Comparison of ENCODE assay signal across 20 mouse cellular contexts in the genomic region with DNA sequence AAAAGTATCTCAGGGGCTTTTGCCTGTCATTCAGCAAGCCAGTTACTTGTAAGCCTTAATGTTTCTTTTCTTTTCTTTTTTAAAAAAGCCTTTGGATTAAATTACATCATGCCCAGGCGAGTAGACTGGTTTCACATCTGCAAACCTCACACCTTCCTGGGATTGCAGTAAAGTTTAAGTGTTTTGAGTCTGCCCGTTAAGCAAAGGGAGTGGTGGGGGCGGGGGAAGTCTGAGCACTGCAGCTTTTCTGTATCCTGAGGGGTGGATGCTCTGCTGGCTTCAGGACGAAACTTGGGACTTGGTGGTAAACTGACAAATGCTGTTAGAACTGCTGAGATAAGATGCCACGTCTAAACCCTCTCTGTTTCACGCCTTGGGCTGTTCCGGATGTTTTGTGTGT. TPM values are rescaled to one million over a fixed set of nuclear protein-coding genes. Genes with fewer than 3 reads are reported as not detected.
A peak's percentile ranks its signal among the peaks of the same experiment; 100 is the strongest.
DNase-seq lines count a peak whose midpoint lies in the region; ATAC-seq and TF ChIP-seq lines count a peak whose summit lies in the region.
"Had no signal": no experiment of that assay in that cellular context is flagged by ENCODE, and none has a peak within 500 bp of the region (broad histone marks: within the 10 kb centered on the region; RNA-seq: fewer than 3 reads in every experiment).

No protein-coding gene starts in this region.

- H3K4me1 ChIP-seq in heart, embryonic 11.5 days (ENCODE audit: control insufficient read depth, insufficient read depth, low read length), result peaks cover 45% of the 10 kb centered on the region
- peaks cover 11% of the 10 kb centered on the region for H3K4me1 ChIP-seq in hindbrain, embryonic 11.5 days (replicated peaks; ENCODE audit: control insufficient read depth, insufficient read depth, low read length)
- peaks cover 4% of the 10 kb centered on the region for H3K4me1 ChIP-seq in hindbrain, embryonic 16.5 days (ENCODE audit: control insufficient read depth, insufficient read depth, low read depth, low read length)
- H3K4me1 ChIP-seq in embryonic facial prominence, embryonic 11.5 days (ENCODE audit: control insufficient read depth, insufficient read depth, low read length), result peaks cover 4% of the 10 kb centered on the region; the same call in 1 of the 2 replicates
- peaks cover 12% of the 10 kb centered on the region; the same call in 1 of the 2 replicates for H3K4me1 ChIP-seq in limb, embryonic 14.5 days (ENCODE audit: control insufficient read depth, insufficient read depth, low read length)
- H3K4me1 ChIP-seq in liver, embryonic 12.5 days, result peaks cover 3% of the 10 kb centered on the region; the same call in 1 of the 2 replicates
- H3K4me1 ChIP-seq: liver, embryonic 13.5 days had no signal

- 15% methylated on average over 7 of the region's 7 CpGs for WGBS in heart, embryonic 11.5 days (ENCODE audit: insufficient replicate concordance)
- 28% methylated on average over 7 of the region's 7 CpGs for WGBS in hindbrain, embryonic 11.5 days
- WGBS in hindbrain, embryonic 16.5 days, result 31% methylated on average over 7 of the region's 7 CpGs
- 25% methylated on average over 7 of the region's 7 CpGs for WGBS in embryonic facial prominence, embryonic 11.5 days
- WGBS in limb, embryonic 14.5 days, result 11% methylated on average over 7 of the region's 7 CpGs
- WGBS in liver, embryonic 12.5 days (ENCODE audit: insufficient replicate concordance), result 29% methylated on average over 7 of the region's 7 CpGs

- no peak overlapping the region for H3K9ac ChIP-seq in heart, embryonic 11.5 days (ENCODE audit: low read depth, low read length)
- H3K9ac ChIP-seq in hindbrain, embryonic 11.5 days (ENCODE audit: low read depth, low read length), result no peak overlapping the region
- H3K9ac ChIP-seq in hindbrain, embryonic 16.5 days (ENCODE audit: low read depth, low read length), result no peak overlapping the region
- no peak overlapping the region for H3K9ac ChIP-seq in embryonic facial prominence, embryonic 11.5 days (replicated peaks; ENCODE audit: low read length)
- H3K9ac ChIP-seq in limb, embryonic 14.5 days (ENCODE audit: low read depth, low read length, severe bottlenecking), result no peak overlapping the region
- H3K9ac ChIP-seq in liver, embryonic 12.5 days, result no peak overlapping the region
- H3K9ac ChIP-seq: liver, embryonic 13.5 days; lung, embryonic 15.5 days; neural tube, embryonic 13.5 days had no signal

- no peak overlapping the region for H3K4me3 ChIP-seq in heart, embryonic 11.5 days (ENCODE audit: low read depth, low read length)
- H3K4me3 ChIP-seq in hindbrain, embryonic 11.5 days (ENCODE audit: low read depth, low read length), result no peak overlapping the region
- no peak overlapping the region for H3K4me3 ChIP-seq in hindbrain, embryonic 16.5 days (ENCODE audit: low read length)
- no peak overlapping the region for H3K4me3 ChIP-seq in embryonic facial prominence, embryonic 11.5 days (ENCODE audit: low read depth, low read length)
- H3K4me3 ChIP-seq in limb, embryonic 14.5 days (replicated peaks; ENCODE audit: low read length), result no peak overlapping the region
- no peak overlapping the region for H3K4me3 ChIP-seq in liver, embryonic 12.5 days
- H3K4me3 ChIP-seq: erythroblast, embryonic 14.5 days; liver, embryonic 13.5 days; lung, embryonic 15.5 days; neural tube, embryonic 13.5 days had no signal

- no peak for TF ChIP-seq POLR2A in limb, embryonic 14.5 days (IDR thresholded peaks at IDR 0.05; ENCODE audit: borderline replicate concordance, extremely low read depth, insufficient read depth, insufficient read length)

- DNase-seq in heart, adult 18-20 months, result no peak
- DNase-seq in hindbrain, embryonic 11.5 days (ENCODE audit: low spot score), result peak; percentile 46
- DNase-seq in embryonic facial prominence, embryonic 11.5 days (ENCODE audit: low spot score), result peak; percentile 42
- peak; percentile 22 for DNase-seq in limb, embryonic 14.5 days (ENCODE audit: low spot score)
- no peak for DNase-seq in thymus, postnatal 4 days
- DNase-seq: B cell, adult 2 months; cerebellum, adult 9-10 months; liver, embryonic 13.5 days; right cerebral cortex, postnatal 25 days had no signal

- H3K36me3 ChIP-seq in heart, embryonic 11.5 days (ENCODE audit: control insufficient read depth, insufficient read depth, low read length), result no peaks in the 10 kb centered on the region
- no peaks in the 10 kb centered on the region for H3K36me3 ChIP-seq in hindbrain, embryonic 11.5 days (ENCODE audit: control insufficient read depth, insufficient read depth, low read length)
- H3K36me3 ChIP-seq in hindbrain, embryonic 16.5 days (ENCODE audit: control insufficient read depth, insufficient read depth, low read length), result no peaks in the 10 kb centered on the region
- H3K36me3 ChIP-seq in embryonic facial prominence, embryonic 11.5 days (replicated peaks; ENCODE audit: control insufficient read depth, insufficient read depth, low read depth, low read length), result no peaks in the 10 kb centered on the region
- no peaks in the 10 kb centered on the region for H3K36me3 ChIP-seq in limb, embryonic 14.5 days (ENCODE audit: control insufficient read depth, insufficient read depth, low read length)
- H3K36me3 ChIP-seq in liver, embryonic 12.5 days, result no peaks in the 10 kb centered on the region
- H3K36me3 ChIP-seq: liver, embryonic 13.5 days; lung, embryonic 15.5 days; neural tube, embryonic 13.5 days had no signal

- no peaks in the 10 kb centered on the region for H3K9me3 ChIP-seq in heart, embryonic 11.5 days (replicated peaks; ENCODE audit: control insufficient read depth, low read length)
- no peaks in the 10 kb centered on the region for H3K9me3 ChIP-seq in hindbrain, embryonic 11.5 days (ENCODE audit: control insufficient read depth, low read length)
- no peaks in the 10 kb centered on the region for H3K9me3 ChIP-seq in hindbrain, embryonic 16.5 days (ENCODE audit: control insufficient read depth, low read length)
- no peaks in the 10 kb centered on the region for H3K9me3 ChIP-seq in embryonic facial prominence, embryonic 11.5 days (replicated peaks; ENCODE audit: control insufficient read depth, low read length)
- no peaks in the 10 kb centered on the region for H3K9me3 ChIP-seq in limb, embryonic 14.5 days (ENCODE audit: control insufficient read depth, low read length)
- no peaks in the 10 kb centered on the region for H3K9me3 ChIP-seq in liver, embryonic 12.5 days (replicated peaks)
- H3K9me3 ChIP-seq: liver, embryonic 13.5 days; lung, embryonic 15.5 days; neural tube, embryonic 13.5 days had no signal

- H3K27me3 ChIP-seq in heart, embryonic 11.5 days (ENCODE audit: control insufficient read depth, insufficient read depth, low read length), result no peaks in the 10 kb centered on the region
- H3K27me3 ChIP-seq in hindbrain, embryonic 11.5 days (ENCODE audit: control insufficient read depth, insufficient read depth, low read length), result no peaks in the 10 kb centered on the region
- H3K27me3 ChIP-seq in hindbrain, embryonic 16.5 days (replicated peaks; ENCODE audit: control insufficient read depth, insufficient read depth, low read length), result no peaks in the 10 kb centered on the region; the same call in 1 of the 2 replicates
- no peaks in the 10 kb centered on the region for H3K27me3 ChIP-seq in embryonic facial prominence, embryonic 11.5 days (ENCODE audit: control insufficient read depth, insufficient read depth, low read length)
- H3K27me3 ChIP-seq in limb, embryonic 14.5 days (ENCODE audit: control insufficient read depth, insufficient read depth, low read length), result no peaks in the 10 kb centered on the region
- 0 out of 2 replicates have a peak, but pooled peaks cover 6% of the 10 kb centered on the region for H3K27me3 ChIP-seq in liver, embryonic 12.5 days (replicated peaks)
- H3K27me3 ChIP-seq: liver, embryonic 13.5 days; neural tube, embryonic 13.5 days had no signal

- H3K27ac ChIP-seq in heart, embryonic 11.5 days (ENCODE audit: low read depth, low read length), result no peak overlapping the region
- H3K27ac ChIP-seq in hindbrain, embryonic 11.5 days (ENCODE audit: low read depth, low read length), result no peak overlapping the region
- no peak overlapping the region for H3K27ac ChIP-seq in hindbrain, embryonic 16.5 days (ENCODE audit: low read depth, low read length)
- H3K27ac ChIP-seq in embryonic facial prominence, embryonic 11.5 days (replicated peaks; ENCODE audit: low read depth, low read length), result no peak overlapping the region
- H3K27ac ChIP-seq in limb, embryonic 14.5 days (replicated peaks; ENCODE audit: low read depth, low read length), result no peak overlapping the region
- no peak overlapping the region for H3K27ac ChIP-seq in liver, embryonic 12.5 days
- H3K27ac ChIP-seq: liver, embryonic 13.5 days; lung, embryonic 15.5 days; neural tube, embryonic 13.5 days; stomach, postnatal 0 days had no signal

- peak overlapping the region; percentile 2; the same call in 1 of the 2 replicates for H3K4me2 ChIP-seq in heart, embryonic 11.5 days
- H3K4me2 ChIP-seq in hindbrain, embryonic 11.5 days (replicated peaks; ENCODE audit: low read depth, low read length), result no peak overlapping the region
- H3K4me2 ChIP-seq in hindbrain, embryonic 16.5 days (ENCODE audit: low read length), result no peak overlapping the region
- no peak overlapping the region for H3K4me2 ChIP-seq in embryonic facial prominence, embryonic 11.5 days (ENCODE audit: low read depth, low read length)
- H3K4me2 ChIP-seq in limb, embryonic 14.5 days (replicated peaks; ENCODE audit: low read depth, low read length, severe bottlenecking), result peak overlapping the region; percentile 21
- H3K4me2 ChIP-seq in liver, embryonic 12.5 days, result no peak overlapping the region
- H3K4me2 ChIP-seq: liver, embryonic 13.5 days; lung, embryonic 15.5 days; neural tube, embryonic 13.5 days had no signal

- no peak for ATAC-seq in heart, embryonic 11.5 days (replicated peaks; ENCODE audit: insufficient number of reproducible peaks, low FRiP score, low TSS enrichment)
- ATAC-seq in hindbrain, embryonic 11.5 days (ENCODE audit: low FRiP score), result no peak
- no peak for ATAC-seq in hindbrain, embryonic 16.5 days
- ATAC-seq in embryonic facial prominence, embryonic 11.5 days (replicated peaks; ENCODE audit: insufficient number of reproducible peaks, low FRiP score, low TSS enrichment, low read depth), result no peak
- ATAC-seq in limb, embryonic 14.5 days (ENCODE audit: low FRiP score, low read depth), result peak; percentile 58; the same call in 1 of the 2 replicates
- ATAC-seq in liver, embryonic 12.5 days, result no peak
- ATAC-seq: forebrain, embryonic 14.5 days; inflammation-experienced regulatory T-cells, adult 6 months; midbrain, embryonic 16.5 days; Patski had no signal

RNA-seq across cellular contexts. Expression of a gene that starts 22.6 kb away (rescaled TPM):
- 25.0 and 36.4 TPM in 2 replicates for polyA plus RNA-seq in heart, embryonic 11.5 days (2014; fragmentation: Nextera tagmentation; extraction: Ambion mirVana)
- total RNA-seq in heart, adult 18-20 months (2021), result 100 to 1,000 TPM; 175 to 184 TPM
- polyA plus RNA-seq in hindbrain, embryonic 11.5 days (2014; fragmentation: Nextera tagmentation; extraction: Ambion mirVana), result 0.64 and 0.73 TPM in 2 replicates
- 0.86 and 0.88 TPM in 2 replicates for polyA plus RNA-seq in hindbrain, embryonic 16.5 days (2015; fragmentation: Nextera tagmentation; extraction: Ambion mirVana)
- polyA plus RNA-seq in embryonic facial prominence, embryonic 11.5 days (2014; fragmentation: Nextera tagmentation; extraction: Ambion mirVana), result 1.1 and 1.2 TPM in 2 replicates
- 9.9 and 10.0 TPM in 2 replicates for polyA plus RNA-seq in limb, embryonic 14.5 days (2012; rRNA removed)
- polyA plus RNA-seq in limb, embryonic 14.5 days (2014; fragmentation: Nextera tagmentation; extraction: Ambion mirVana), result 5.5 and 6.9 TPM in 2 replicates
- polyA plus RNA-seq in liver, embryonic 12.5 days (2016; fragmentation: Nextera tagmentation; extraction: Ambion mirVana), result 0.18 and 0.53 TPM in 2 replicates
- polyA plus RNA-seq: erythroblast, embryonic 14.5 days had no signal

Comparison
In these comparisons a context has a peak if more than half of its experiments do, and no peak if none do; other contexts are left out.
1. H3K4me2 ChIP-seq: peak in heart, embryonic 11.5 days (single experiment) and limb, embryonic 14.5 days (single experiment); none in hindbrain, embryonic 11.5 days (single experiment), hindbrain, embryonic 16.5 days (single experiment), embryonic facial prominence, embryonic 11.5 days (single experiment) and liver, embryonic 12.5 days (single experiment).
2. DNase-seq: peak in hindbrain, embryonic 11.5 days (single experiment), embryonic facial prominence, embryonic 11.5 days (single experiment) and limb, embryonic 14.5 days (single experiment); none in heart, adult 18-20 months (0 of 2) and thymus, postnatal 4 days (single experiment).